ENCODE assay signal across 32 mouse cellular contexts in genomic region chr2:31929664-31930063, GRCm38 (mm10). TPM values are rescaled to one million over a fixed set of nuclear protein-coding genes. Genes with fewer than 3 reads are reported as not detected.
DNase-seq lines count a peak whose midpoint lies in the region; ATAC-seq and TF ChIP-seq lines count a peak whose summit lies in the region.
"Had no signal": no experiment of that assay in that cellular context is flagged by ENCODE, and none has a peak within 500 bp of the region (broad histone marks: within the 10 kb centered on the region; RNA-seq: fewer than 3 reads in every experiment).

No protein-coding gene starts in this region.

- no peaks in the 10 kb centered on the region for H3K9me3 ChIP-seq in stomach, postnatal 0 days (ENCODE audit: control insufficient read depth, low read length)
- no peaks in the 10 kb centered on the region for H3K9me3 ChIP-seq in heart, embryonic 11.5 days (replicated peaks; ENCODE audit: control insufficient read depth, low read length)
- H3K9me3 ChIP-seq: forebrain, embryonic 12.5 days; heart, embryonic 12.5 days; stomach, embryonic 15.5 days had no signal

- peaks cover 18% of the 10 kb centered on the region for H3K4me1 ChIP-seq in thymus, adult 2 months (replicated peaks; ENCODE audit: control insufficient read depth, insufficient read depth, low read length)
- no peaks in the 10 kb centered on the region for H3K4me1 ChIP-seq in stomach, postnatal 0 days (replicated peaks; ENCODE audit: control insufficient read depth, insufficient read depth)
- H3K4me1 ChIP-seq in heart, embryonic 11.5 days (ENCODE audit: control insufficient read depth, insufficient read depth, low read length), result no peaks in the 10 kb centered on the region
- H3K4me1 ChIP-seq: stomach, embryonic 15.5 days had no signal

- no peak for TF ChIP-seq POLR2A in thymus, adult 2 months (IDR thresholded peaks at IDR 0.05; ENCODE audit: control insufficient read depth, extremely low read depth, insufficient read depth, low read length, poor library complexity)

- peak; percentile 22 for DNase-seq in thymus, adult 2 months
- DNase-seq in thymus, adult 18-20 months, result no peak
- DNase-seq in stomach, postnatal 0 days (ENCODE audit: low spot score), result no peak
- no peak for DNase-seq in natural killer cell, adult 2 months (ENCODE audit: low spot score in 2 of 2)
- DNase-seq in heart, adult 18-20 months, result no peak
- DNase-seq: adrenal gland, postnatal 14 days; cerebellum, adult 11 months; cerebellum, adult 9-11 months; forebrain, postnatal 0 days; gastrocnemius, postnatal 10 days; heart, adult 11 months; kidney, adult 9 months; kidney, postnatal 14 days; layer of hippocampus, adult 9-11 months; liver; lung, adult 2 months; lung, postnatal 10 days; midbrain, embryonic 14.5 days; right cerebral cortex, postnatal 25 days had no signal

- no peaks in the 10 kb centered on the region for H3K27me3 ChIP-seq in thymus, adult 2 months (ENCODE audit: control insufficient read depth, insufficient read depth, low read length)
- no peaks in the 10 kb centered on the region for H3K27me3 ChIP-seq in stomach, postnatal 0 days (ENCODE audit: control insufficient read depth, insufficient read depth, low read length)
- H3K27me3 ChIP-seq in heart, embryonic 11.5 days (ENCODE audit: control insufficient read depth, insufficient read depth, low read length), result peaks cover 5% of the 10 kb centered on the region; the same call in 1 of the 2 replicates
- H3K27me3 ChIP-seq: stomach, embryonic 15.5 days had no signal

- no peak overlapping the region for H3K4me3 ChIP-seq in thymus, adult 2 months (ENCODE audit: control insufficient read depth, insufficient read depth, low read length)
- no peak overlapping the region for H3K4me3 ChIP-seq in stomach, postnatal 0 days (ENCODE audit: low read depth, low read length)
- H3K4me3 ChIP-seq in heart, embryonic 11.5 days (ENCODE audit: low read depth, low read length), result no peak overlapping the region
- H3K4me3 ChIP-seq: erythroblast, embryonic 14.5 days; forebrain, embryonic 12.5 days; heart, embryonic 12.5 days; stomach, embryonic 15.5 days had no signal

- TF ChIP-seq CTCF in thymus, adult 2 months (IDR thresholded peaks at IDR 0.05; ENCODE audit: borderline replicate concordance, control insufficient read depth, extremely low read depth, insufficient read depth, low read length, poor library complexity), result no peak
- TF ChIP-seq CTCF in stomach, postnatal 0 days (IDR thresholded peaks at IDR 0.05; ENCODE audit: low read depth), result no peak

- H3K4me2 ChIP-seq in stomach, postnatal 0 days (replicated peaks; ENCODE audit: low read depth), result no peak overlapping the region
- H3K4me2 ChIP-seq in heart, embryonic 11.5 days, result no peak overlapping the region
- H3K4me2 ChIP-seq: forebrain, embryonic 12.5 days; heart, embryonic 12.5 days; stomach, embryonic 15.5 days had no signal

- H3K36me3 ChIP-seq in thymus, adult 2 months (ENCODE audit: control insufficient read depth, insufficient read depth, low read length), result no peaks in the 10 kb centered on the region
- H3K36me3 ChIP-seq in stomach, postnatal 0 days (ENCODE audit: control insufficient read depth, insufficient read depth, low read length), result no peaks in the 10 kb centered on the region
- no peaks in the 10 kb centered on the region for H3K36me3 ChIP-seq in heart, embryonic 11.5 days (ENCODE audit: control insufficient read depth, insufficient read depth, low read length)
- H3K36me3 ChIP-seq: forebrain, embryonic 12.5 days; heart, embryonic 12.5 days; stomach, embryonic 15.5 days had no signal

- ATAC-seq in common myeloid progenitor, adult 5-6 weeks (replicated peaks; ENCODE audit: low read depth, poor library complexity, severe bottlenecking), result peak; percentile 52; the same call in 1 of the 2 replicates
- ATAC-seq in megakaryocyte progenitor cell, adult 5-6 weeks (replicated peaks; ENCODE audit: poor library complexity), result peak; percentile 42; the same call in 1 of the 2 replicates
- ATAC-seq in stomach, postnatal 0 days (ENCODE audit: low FRiP score, low TSS enrichment), result no peak
- ATAC-seq in heart, embryonic 11.5 days (replicated peaks; ENCODE audit: insufficient number of reproducible peaks, low FRiP score, low TSS enrichment), result no peak
- ATAC-seq: forebrain, postnatal 0 days; hindbrain, postnatal 0 days; intestine, postnatal 0 days had no signal

- WGBS in thymus, adult 2 months, result 45% methylated on average over 3 of the region's 3 CpGs
- 70% methylated on average over 3 of the region's 3 CpGs for whole genome bisulfite sequencing in stomach, postnatal 0 days
- 71% methylated on average over 3 of the region's 3 CpGs for WGBS in heart, embryonic 11.5 days (ENCODE audit: insufficient replicate concordance)

- H3K9ac ChIP-seq in stomach, postnatal 0 days (ENCODE audit: low read length), result no peak overlapping the region
- no peak overlapping the region for H3K9ac ChIP-seq in heart, embryonic 11.5 days (ENCODE audit: low read depth, low read length)
- H3K9ac ChIP-seq: forebrain, embryonic 12.5 days; forebrain, postnatal 0 days; heart, embryonic 12.5 days; liver, embryonic 14.5 days; stomach, embryonic 15.5 days had no signal

- no peak overlapping the region for H3K27ac ChIP-seq in thymus, adult 2 months (ENCODE audit: control insufficient read depth, insufficient read depth, low read length)
- H3K27ac ChIP-seq in stomach, postnatal 0 days (replicated peaks), result no peak overlapping the region
- H3K27ac ChIP-seq in heart, embryonic 11.5 days (ENCODE audit: low read depth, low read length), result no peak overlapping the region
- H3K27ac ChIP-seq: forebrain, embryonic 12.5 days; hindbrain, postnatal 0 days; liver, embryonic 14.5 days; macrophage; stomach, embryonic 15.5 days had no signal

- no peak for TF ChIP-seq EP300 in stomach, postnatal 0 days (optimal IDR thresholded peaks at IDR 0.05)

RNA-seq across cellular contexts. Expression of gene Aif1l, which starts 20.3 kb away (rescaled TPM):
- polyA plus RNA-seq in thymus, adult 2 months (2012; rRNA removed), result 3.4 and 5.0 TPM in 2 replicates
- 0.29 and 0.91 TPM in 2 replicates for total RNA-seq in common myeloid progenitor, adult 5-6 weeks (2017)
- 0.24 and 0.25 TPM in 2 replicates for total RNA-seq in megakaryocyte progenitor cell, adult 5-6 weeks (2015)
- 0.47 TPM in 1 of 2 replicates, not detected in the other for total RNA-seq in megakaryocyte progenitor cell, adult 5-6 weeks (2017)
- polyA plus RNA-seq in stomach, postnatal 0 days (2015; fragmentation: Nextera tagmentation; extraction: Ambion mirVana), result 47.7 and 49.5 TPM in 2 replicates
- total RNA-seq in heart, adult 18-20 months (2021), result 1 to 10 TPM; 2.5 to 3.5 TPM
- 83.7 and 101 TPM in 2 replicates for polyA plus RNA-seq in heart, embryonic 11.5 days (2014; fragmentation: Nextera tagmentation; extraction: Ambion mirVana)
- total RNA-seq: monocyte, adult 5-6 weeks had no signal
- polyA plus RNA-seq: erythroblast, embryonic 14.5 days; macrophage had no signal

RNA-seq across cellular contexts. Expression of gene Lamc3, which starts 42.6 kb away (rescaled TPM):
- polyA plus RNA-seq in thymus, adult 2 months (2012; rRNA removed), result 1.1 and 1.2 TPM in 2 replicates
- 0.14 TPM in 1 of 2 replicates, not detected in the other for total RNA-seq in common myeloid progenitor, adult 5-6 weeks (2017)
- not detected in 2 replicates for total RNA-seq in megakaryocyte progenitor cell, adult 5-6 weeks (2015)
- total RNA-seq in megakaryocyte progenitor cell, adult 5-6 weeks (2017), result not detected in 2 replicates
- 0.79 and 0.80 TPM in 2 replicates for polyA plus RNA-seq in stomach, postnatal 0 days (2015; fragmentation: Nextera tagmentation; extraction: Ambion mirVana)
- under 1 TPM; 0.67 to 0.75 TPM for total RNA-seq in heart, adult 18-20 months (2021)
- polyA plus RNA-seq in heart, embryonic 11.5 days (2014; fragmentation: Nextera tagmentation; extraction: Ambion mirVana), result 1.0 and 1.5 TPM in 2 replicates
- total RNA-seq: monocyte, adult 5-6 weeks; neutrophil, adult 5-6 weeks had no signal
- polyA plus RNA-seq: erythroblast, embryonic 14.5 days; macrophage had no signal

RNA-seq across cellular contexts. Expression of gene Nup214, which starts 44.6 kb away (rescaled TPM):
- 75.8 and 82.8 TPM in 2 replicates for polyA plus RNA-seq in thymus, adult 2 months (2012; rRNA removed)
- 31.2 and 62.2 TPM in 2 replicates for total RNA-seq in common myeloid progenitor, adult 5-6 weeks (2017)
- total RNA-seq in megakaryocyte progenitor cell, adult 5-6 weeks (2015), result 88.1 and 106 TPM in 2 replicates
- 30.7 and 59.6 TPM in 2 replicates for total RNA-seq in megakaryocyte progenitor cell, adult 5-6 weeks (2017)
- 29.4 and 33.6 TPM in 2 replicates for polyA plus RNA-seq in stomach, postnatal 0 days (2015; fragmentation: Nextera tagmentation; extraction: Ambion mirVana)
- total RNA-seq in heart, adult 18-20 months (2021), result 10 to 100 TPM; 27.7 to 36.7 TPM
- 53.5 and 54.0 TPM in 2 replicates for polyA plus RNA-seq in heart, embryonic 11.5 days (2014; fragmentation: Nextera tagmentation; extraction: Ambion mirVana)

Comparison
In these comparisons a context has a peak if more than half of its experiments do, and no peak if none do; other contexts are left out.
1. ATAC-seq: peak in common myeloid progenitor, adult 5-6 weeks (single experiment) and megakaryocyte progenitor cell, adult 5-6 weeks (single experiment); none in stomach, postnatal 0 days (single experiment) and heart, embryonic 11.5 days (single experiment).